ENCODE assay signal across 29 mouse cellular contexts in the genomic region with DNA sequence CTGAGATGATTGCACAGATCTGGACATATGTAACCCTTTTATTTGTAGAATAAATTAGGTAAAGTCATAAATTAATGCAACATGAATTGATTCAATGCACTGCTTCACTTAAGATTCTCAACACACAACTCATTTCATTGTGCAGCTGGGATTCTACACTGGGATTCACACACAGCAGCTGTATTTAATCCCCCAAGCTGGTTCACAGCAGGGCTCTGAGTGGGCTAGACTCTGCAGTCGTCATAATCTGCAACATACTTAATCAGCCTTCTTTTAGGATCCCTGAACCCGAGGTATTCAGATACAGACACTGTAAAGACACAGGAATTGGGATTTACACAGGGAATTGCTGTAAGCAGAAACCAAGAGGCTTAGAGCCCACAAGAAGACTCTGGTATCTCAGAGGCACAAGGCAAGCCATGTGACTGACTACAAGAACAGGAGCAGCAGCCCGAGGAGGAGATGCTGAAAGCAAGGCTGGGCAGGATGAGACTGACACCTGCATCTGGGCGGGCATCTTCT.
A peak's percentile ranks its signal among the peaks of the same experiment; 100 is the strongest.
DNase-seq lines count a peak whose midpoint lies in the region; ATAC-seq and TF ChIP-seq lines count a peak whose summit lies in the region.
"Had no signal": no experiment of that assay in that cellular context is flagged by ENCODE, and none has a peak within 500 bp of the region (broad histone marks: within the 10 kb centered on the region; RNA-seq: fewer than 3 reads in every experiment).

No protein-coding gene starts in this region.

- peak; percentile 51 for ATAC-seq in Patski
- peak; percentile 80 for ATAC-seq in midbrain, embryonic 16.5 days
- ATAC-seq in erythroblast, adult 5-6 weeks (replicated peaks; ENCODE audit: low FRiP score, poor library complexity, severe bottlenecking): no peak
- ATAC-seq: CD4-positive, CD25-positive, alpha-beta regulatory T cell, adult 4 months; intestine, embryonic 15.5 days had no signal

- intact Hi-C loops in heart, postnatal 14 days (cut with DNase I): no loop called here

- 25% methylated on average over 4 of the region's 4 CpGs for WGBS in midbrain, embryonic 16.5 days

- H3K4me3 ChIP-seq in midbrain, embryonic 16.5 days (ENCODE audit: low read depth, low read length): no peak overlapping the region
- H3K4me3 ChIP-seq: embryonic facial prominence, embryonic 12.5 days; forebrain, embryonic 10.5 days; gastrocnemius, adult 2 months; heart, adult 2 months; heart, embryonic 12.5 days; hindbrain, embryonic 15.5 days; intestine, embryonic 15.5 days; limb, embryonic 12.5 days; liver, embryonic 15.5 days; lung, embryonic 15.5 days had no signal

- no peak for TF ChIP-seq CTCF in Patski (IDR thresholded peaks at IDR 0.05)
- no peak for TF ChIP-seq CTCF in brain, embryonic 14.5 days (IDR thresholded peaks at IDR 0.05; ENCODE audit: borderline replicate concordance, extremely low read depth, insufficient read depth, insufficient read length)

- no peak for TF ChIP-seq POLR2A in brain, embryonic 14.5 days (IDR thresholded peaks at IDR 0.05; ENCODE audit: borderline replicate concordance, extremely low read depth, insufficient read depth, insufficient read length, poor library complexity, severe bottlenecking)

- H3K27me3 ChIP-seq in Patski: no peaks in the 10 kb centered on the region
- no peaks in the 10 kb centered on the region for H3K27me3 ChIP-seq in midbrain, embryonic 16.5 days (ENCODE audit: control insufficient read depth, insufficient read depth, low read depth, low read length)
- H3K27me3 ChIP-seq: embryonic facial prominence, embryonic 12.5 days; heart, embryonic 12.5 days; hindbrain, embryonic 15.5 days; intestine, embryonic 15.5 days; limb, embryonic 12.5 days; liver, embryonic 15.5 days; lung, embryonic 15.5 days had no signal

- H3K4me2 ChIP-seq in midbrain, embryonic 16.5 days (ENCODE audit: low read length): no peak overlapping the region
- H3K4me2 ChIP-seq: embryonic facial prominence, embryonic 12.5 days; heart, embryonic 12.5 days; hindbrain, embryonic 15.5 days; intestine, embryonic 15.5 days; limb, embryonic 12.5 days; liver, embryonic 15.5 days; lung, embryonic 15.5 days had no signal

- no peaks in the 10 kb centered on the region for H3K36me3 ChIP-seq in midbrain, embryonic 16.5 days (ENCODE audit: control insufficient read depth, insufficient read depth, low read length)
- H3K36me3 ChIP-seq: embryonic facial prominence, embryonic 12.5 days; forebrain, embryonic 10.5 days; heart, embryonic 12.5 days; hindbrain, embryonic 15.5 days; intestine, embryonic 15.5 days; limb, embryonic 12.5 days; liver, embryonic 15.5 days; lung, embryonic 15.5 days had no signal

- no peaks in the 10 kb centered on the region for H3K4me1 ChIP-seq in midbrain, embryonic 16.5 days (ENCODE audit: control insufficient read depth, insufficient read depth, low read length)
- H3K4me1 ChIP-seq: embryonic facial prominence, embryonic 12.5 days; forebrain, embryonic 10.5 days; heart, embryonic 12.5 days; hindbrain, embryonic 15.5 days; intestine, embryonic 15.5 days; limb, embryonic 12.5 days; liver, embryonic 15.5 days; lung, embryonic 15.5 days had no signal

- CTCF ChIA-PET in Patski (lab: Charles Lee): no interaction called here

- no peaks in the 10 kb centered on the region for H3K9me3 ChIP-seq in midbrain, embryonic 16.5 days (replicated peaks; ENCODE audit: control insufficient read depth, low read length, poor library complexity, severe bottlenecking)
- H3K9me3 ChIP-seq: embryonic facial prominence, embryonic 12.5 days; forebrain, embryonic 10.5 days; heart, embryonic 12.5 days; hindbrain, embryonic 15.5 days; intestine, embryonic 15.5 days; limb, embryonic 12.5 days; liver, embryonic 15.5 days; lung, embryonic 15.5 days had no signal

- in situ Hi-C loops in Patski (cut with MboI; ENCODE audit: low pct_unique_long_range_greater_than_20kb): no loop called here

- peak; percentile 44 for DNase-seq in heart, adult 11 months
- DNase-seq in heart, postnatal 14 days: no peak
- no peak for DNase-seq in Patski (ENCODE audit: low read depth, low spot score)
- DNase-seq in brain, embryonic 14.5 days (ENCODE audit: low read depth): peak; percentile 27
- no peak for DNase-seq in lung, postnatal 36 days
- DNase-seq: adrenal gland, postnatal 25 days; cerebellum, adult 2 months; cerebellum, postnatal 25 days; gastrocnemius, adult 2 months; gastrocnemius, postnatal 36 days; heart, adult 2 months; kidney, adult 2 months; kidney, postnatal 4 days; right cerebral cortex, postnatal 4 days; thymus, adult 18-20 months; thymus, postnatal 25 days had no signal

- H3K27ac ChIP-seq in midbrain, embryonic 16.5 days (ENCODE audit: low read length): no peak overlapping the region
- H3K27ac ChIP-seq: embryonic facial prominence, embryonic 12.5 days; forebrain, embryonic 10.5 days; gastrocnemius, adult 2 months; heart, adult 2 months; hindbrain, embryonic 15.5 days; intestine, embryonic 15.5 days; kidney, postnatal 0 days; limb, embryonic 12.5 days; liver, embryonic 15.5 days; lung, embryonic 15.5 days; stomach, postnatal 0 days had no signal

- POLR2A ChIA-PET in Patski (lab: Charles Lee): no interaction called here

- no peak overlapping the region for H3K9ac ChIP-seq in midbrain, embryonic 16.5 days (ENCODE audit: low read depth, low read length)
- H3K9ac ChIP-seq: embryonic facial prominence, embryonic 12.5 days; heart, embryonic 12.5 days; hindbrain, embryonic 15.5 days; intestine, embryonic 15.5 days; limb, embryonic 12.5 days; liver, embryonic 15.5 days; lung, embryonic 15.5 days had no signal

Comparison
In these comparisons a context has a peak if more than half of its experiments do, and no peak if none do; other contexts are left out.
1. DNase-seq: peak in heart, adult 11 months (single experiment) and brain, embryonic 14.5 days (single experiment); none in heart, postnatal 14 days (0 of 2), Patski (single experiment) and lung, postnatal 36 days (single experiment).